Mouse (Mus musculus) liver, embryonic 11.5 days (tissue): ENCODE measurements around the gene Lypd3. TPM values are rescaled to one million over a fixed set of nuclear protein-coding genes. Genes with fewer than 3 reads are reported as not detected.
A peak's percentile ranks its signal among the peaks of the same experiment; 100 is the strongest.
"Not testable (repeated sequence)": the region's sequence is repeated elsewhere in the genome, so short reads cannot be mapped to it uniquely, and the experiment has no call there.

Source experiments
- ATAC-seq: fragments of 200-750 bp; cut with Nextera tagmentation; replicated peaks from 2 replicates; pipeline ENCODE4 v1.8.0; 2017; ENCODE audit warnings: moderate number of reproducible peaks, mild to moderate bottlenecking, moderate TSS enrichment, moderate library complexity; ENCODE audit not compliant: low FRiP score
- DNase-seq: peaks from one replicate; pipeline ENCODE4 v3.0.0-alpha.2; 2017; ENCODE audit warnings: low spot score
- H3K27ac ChIP-seq: fragments of 300-500 bp; sonication (generic); 2 replicates; pipeline ENCODE4 v1.5.1; 2014; ENCODE audit warnings: mild to moderate bottlenecking, low read depth, low read length, control low read depth
- H3K27me3 ChIP-seq: fragments of 300-500 bp; sonication (generic); replicated peaks from 2 replicates; pipeline ENCODE4 v1.6.1; 2014; ENCODE audit warnings: low read length, mixed read lengths; ENCODE audit not compliant: control insufficient read depth, insufficient read depth
- H3K36me3 ChIP-seq: fragments of 300-500 bp; sonication (generic); 2 replicates; pipeline ENCODE4 v1.6.1; 2014; ENCODE audit warnings: mild to moderate bottlenecking, low read length, moderate library complexity, mixed read lengths; ENCODE audit not compliant: control insufficient read depth, insufficient read depth
- H3K4me1 ChIP-seq: fragments of 300-500 bp; sonication (generic); replicated peaks from 2 replicates; pipeline ENCODE4 v1.6.1; 2014; ENCODE audit warnings: low read length, mixed read lengths; ENCODE audit not compliant: control insufficient read depth, insufficient read depth
- H3K4me2 ChIP-seq: fragments of 300-500 bp; sonication (generic); 2 replicates; pipeline ENCODE4 v1.6.1; 2014; ENCODE audit warnings: mild to moderate bottlenecking, control low read depth, moderate library complexity
- H3K4me3 ChIP-seq: fragments of 300-500 bp; sonication (generic); 2 replicates; pipeline ENCODE4 v1.5.1; 2014; ENCODE audit warnings: low read depth, low read length, control low read depth
- H3K9ac ChIP-seq: fragments of 300-500 bp; sonication (generic); 2 replicates; pipeline ENCODE4 v1.6.1; 2014; ENCODE audit warnings: low read depth, low read length, control low read depth
- H3K9me3 ChIP-seq: fragments of 300-500 bp; sonication (generic); 2 replicates; pipeline ENCODE4 v1.6.1; 2016; ENCODE audit warnings: low read length, inconsistent platforms, mixed read lengths; ENCODE audit not compliant: control insufficient read depth
- WGBS: fragments of 180-500 bp; shearing (Covaris S2); extraction: QIAGEN DNeasy Blood & Tissue Kit; methylation state at CpG from one replicate; pipeline ENCODE4 v1.1.7; 2014; 5-methylcytosine and 5-hydroxymethylcytosine counted together
- polyA plus RNA-seq: library from polyadenylated mRNA; unstranded; fragments of >200 nt; fragmentation: Nextera tagmentation; extraction: Ambion mirVana; gene quantifications from 2 replicates; pipeline ENCODE4 v1.2.1, GENCODE M21; 2014

The Lypd3 gene
- polyA plus RNA-seq, 1 experiment from 2014 or later: 0.10 TPM

DNA sequence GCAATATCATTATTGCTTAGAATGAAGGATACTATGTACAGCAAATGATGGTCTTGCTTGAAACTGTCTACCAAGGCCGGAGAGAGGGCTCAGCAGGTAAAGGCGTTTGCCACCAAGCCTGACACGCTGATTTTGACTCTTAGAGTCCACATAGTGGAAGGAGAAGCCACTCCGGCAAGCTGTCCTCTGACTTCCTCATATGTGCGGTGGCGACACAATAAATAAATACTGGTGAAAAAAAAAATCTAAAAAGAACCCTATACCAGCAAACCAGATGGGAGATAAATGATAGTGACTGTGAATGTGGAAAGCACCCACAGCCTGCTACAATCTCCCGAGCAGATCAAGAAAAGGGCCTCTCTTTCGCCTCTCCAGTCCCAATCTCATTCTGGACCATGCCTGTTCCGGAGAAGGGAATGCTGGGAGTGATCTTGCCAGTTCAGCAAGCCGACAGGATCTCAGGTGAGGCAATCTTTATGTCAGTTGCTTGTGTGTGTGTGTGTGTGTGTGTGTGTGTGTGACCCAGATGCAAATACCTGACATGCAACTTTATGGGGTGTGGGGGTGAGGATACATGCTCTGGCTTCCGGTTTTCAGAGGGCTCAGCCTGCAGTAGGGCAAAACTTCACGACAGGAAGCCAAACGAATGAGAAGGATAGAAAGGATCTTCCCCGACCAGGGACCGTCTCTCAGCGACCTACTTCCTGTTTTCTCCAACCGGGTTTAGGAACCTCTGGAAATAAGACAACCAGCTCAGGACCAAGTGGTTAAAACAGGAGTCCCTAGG lies 25.0 kb downstream of the Lypd3 start:
- Histone ChIP-seq H3K4me2 (no peak overlapping the region), H3K9ac (no peak overlapping the region), H3K4me3 (no peak overlapping the region), H3K27me3 (no peaks in the 10 kb centered on the region), H3K9me3 (no peaks in the 10 kb centered on the region), H3K27ac (no peak overlapping the region), H3K36me3 (no peaks in the 10 kb centered on the region), H3K4me1 (no peaks in the 10 kb centered on the region)
- DNase-seq (no peak), ATAC-seq (no peak)
- WGBS: 45% methylated on average over 17 of the region's 17 CpGs

DNA sequence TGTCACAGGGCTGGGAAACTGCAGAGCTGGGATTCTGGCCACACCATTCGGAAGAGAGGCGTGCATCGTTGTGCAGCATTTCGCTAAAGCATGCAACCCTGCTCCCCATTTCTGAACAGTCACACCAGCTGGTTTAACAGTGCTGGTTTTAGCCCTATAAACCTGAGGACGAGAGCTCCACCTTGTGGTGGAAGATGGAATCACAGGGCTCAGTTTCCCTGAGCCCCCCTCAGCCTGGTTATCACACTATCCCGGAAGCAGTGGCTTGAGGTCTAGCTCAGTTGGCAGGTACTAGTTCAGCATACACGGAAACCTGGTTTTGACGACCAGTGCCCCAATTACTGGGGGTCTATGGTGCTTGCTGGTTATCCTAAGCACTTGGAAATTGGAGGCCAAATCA lies 26.2 kb downstream of the Lypd3 start:
- Histone ChIP-seq H3K4me2 (no peak overlapping the region), H3K9ac (no peak overlapping the region), H3K4me1 (no peaks in the 10 kb centered on the region), H3K4me3 (no peak overlapping the region), H3K27ac (no peak overlapping the region), H3K27me3 (no peaks in the 10 kb centered on the region), H3K9me3 (no peaks in the 10 kb centered on the region), H3K36me3 (no peaks in the 10 kb centered on the region)
- DNase-seq (peak; percentile 78), ATAC-seq (peak; percentile 69)
- 11% methylated on average over 8 of the region's 8 CpGs for WGBS

DNA sequence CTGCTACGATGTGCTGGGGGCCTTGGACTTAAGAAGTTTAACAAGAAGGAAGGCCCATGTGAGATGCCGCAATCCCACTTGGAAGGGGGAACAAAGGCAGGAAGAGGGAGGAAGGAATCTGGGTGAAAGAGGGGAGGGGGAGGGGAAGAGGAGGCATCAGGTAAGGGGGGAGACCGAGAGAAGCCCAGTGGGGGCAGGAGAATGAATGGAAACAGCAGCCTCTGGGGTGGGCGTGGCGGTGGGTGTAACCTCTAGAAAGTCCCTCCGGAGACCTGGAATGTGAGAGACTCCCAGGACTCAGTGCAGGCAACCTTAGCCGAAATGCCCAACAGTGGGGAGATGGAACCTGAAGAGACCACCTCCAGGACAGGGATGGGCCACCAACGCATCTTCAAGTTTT lies 28.0 kb downstream of the Lypd3 start:
- no peak overlapping the region for H3K9ac ChIP-seq
- no peak overlapping the region for H3K4me3 ChIP-seq
- no peaks in the 10 kb centered on the region for H3K36me3 ChIP-seq
- H3K27me3 ChIP-seq: no peaks in the 10 kb centered on the region
- H3K4me2 ChIP-seq: no peak overlapping the region
- DNase-seq (no peak), ATAC-seq (no peak)
- H3K27ac ChIP-seq: no peak overlapping the region
- 43% methylated on average over 8 of the region's 8 CpGs for WGBS
- H3K9me3 ChIP-seq: no peaks in the 10 kb centered on the region
- H3K4me1 ChIP-seq: no peaks in the 10 kb centered on the region

DNA sequence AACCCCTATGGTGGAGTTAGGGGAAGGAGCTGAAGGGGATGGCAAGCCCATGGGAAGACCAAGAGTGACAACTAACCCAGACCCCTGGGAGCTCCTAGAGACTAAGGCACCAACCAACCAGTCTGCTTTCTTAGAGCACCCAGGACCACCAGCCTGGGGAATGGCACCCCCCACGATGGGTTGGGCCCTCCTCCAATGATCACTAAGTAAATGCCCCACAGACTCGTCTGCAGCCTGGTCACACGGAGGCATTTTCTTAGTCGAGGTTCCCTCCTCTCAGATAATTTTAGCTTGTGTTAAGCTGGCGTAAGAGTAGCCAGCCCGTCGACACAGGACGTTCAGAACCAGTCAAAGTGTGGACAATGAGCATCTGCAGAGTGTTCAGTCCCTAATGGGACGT lies 28.6 kb downstream of the Lypd3 start:
- ATAC-seq (no peak), DNase-seq (no peak)
- Histone ChIP-seq H3K9me3 (no peaks in the 10 kb centered on the region), H3K9ac (no peak overlapping the region), H3K27ac (no peak overlapping the region), H3K27me3 (no peaks in the 10 kb centered on the region), H3K36me3 (no peaks in the 10 kb centered on the region), H3K4me1 (no peaks in the 10 kb centered on the region), H3K4me3 (no peak overlapping the region), H3K4me2 (no peak overlapping the region)
- 79% methylated on average over 9 of the region's 9 CpGs for WGBS

DNA sequence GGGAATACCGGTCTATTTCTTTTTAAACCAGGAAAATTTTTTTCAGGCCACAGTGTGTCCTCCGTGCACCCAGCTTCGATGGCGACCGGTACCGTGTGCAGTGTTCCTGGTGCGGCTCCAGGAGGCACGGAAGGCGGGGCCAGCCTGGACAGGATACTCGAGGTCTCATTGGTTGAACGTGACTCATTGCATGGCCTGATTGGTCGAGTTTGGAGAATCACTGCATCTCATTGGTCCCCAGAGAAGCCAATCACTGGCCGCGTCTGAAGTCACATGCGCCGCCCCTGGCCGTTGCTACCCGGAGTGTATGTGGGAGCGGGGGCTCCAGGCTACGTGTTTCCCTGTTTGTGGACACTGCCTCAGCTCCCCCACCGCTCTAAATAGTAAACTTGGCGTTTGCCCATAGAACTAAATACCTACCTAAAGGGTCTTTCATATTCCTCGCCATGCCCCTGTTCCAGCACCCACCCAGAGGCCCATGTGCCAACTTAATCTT lies 35.6 kb downstream of the Lypd3 start:
- no peak for ATAC-seq
- Histone ChIP-seq H3K4me1 (no peaks in the 10 kb centered on the region), H3K27me3 (no peaks in the 10 kb centered on the region), H3K4me3 (no peak overlapping the region), H3K9ac (no peak overlapping the region), H3K9me3 (no peaks in the 10 kb centered on the region), H3K36me3 (no peaks in the 10 kb centered on the region), H3K4me2 (no peak overlapping the region), H3K27ac (no peak overlapping the region)
- no peak for DNase-seq
- 87% methylated on average over 23 of the region's 23 CpGs for WGBS

DNA sequence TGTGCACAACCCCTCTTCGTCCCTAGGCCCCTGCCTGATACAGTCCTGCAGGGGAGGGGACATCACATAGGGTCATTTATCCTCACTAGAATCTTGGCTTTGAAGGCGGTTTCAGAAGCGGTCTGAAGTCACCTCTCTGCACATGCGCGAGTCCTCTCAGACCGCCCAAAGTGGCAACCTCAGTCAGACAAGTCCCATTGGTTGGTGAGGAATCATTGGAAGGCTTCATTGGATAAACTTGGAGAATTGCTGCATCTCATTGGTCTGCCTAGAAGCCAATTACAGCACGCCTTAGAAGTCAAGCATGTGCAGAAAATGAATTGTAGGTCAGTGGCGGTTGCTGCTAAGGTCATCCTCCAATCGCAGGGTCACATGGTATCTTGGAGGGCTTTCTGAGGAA lies 40.2 kb downstream of the Lypd3 start, which contains the start of gene Tex101:
TSS of gene Tex101 (minus strand) at position 101 of the 400 bp plus-strand sequence.
- H3K4me3 ChIP-seq: no peak within 1 kb of the TSS
- H3K9me3 ChIP-seq: no peaks in the 10 kb centered on the region
- H3K4me2 ChIP-seq: no peak within 1 kb of the TSS
- ATAC-seq (no peak), DNase-seq (no peak)
- WGBS: 84% methylated on average over 9 of the region's 9 CpGs
- no peak within 1 kb of the TSS for H3K9ac ChIP-seq
- no peaks in the 10 kb centered on the region for H3K4me1 ChIP-seq
- no peak within 1 kb of the TSS for H3K27ac ChIP-seq
- H3K27me3 ChIP-seq: no peaks in the 10 kb centered on the region
- no peaks in the 10 kb centered on the region for H3K36me3 ChIP-seq

DNA sequence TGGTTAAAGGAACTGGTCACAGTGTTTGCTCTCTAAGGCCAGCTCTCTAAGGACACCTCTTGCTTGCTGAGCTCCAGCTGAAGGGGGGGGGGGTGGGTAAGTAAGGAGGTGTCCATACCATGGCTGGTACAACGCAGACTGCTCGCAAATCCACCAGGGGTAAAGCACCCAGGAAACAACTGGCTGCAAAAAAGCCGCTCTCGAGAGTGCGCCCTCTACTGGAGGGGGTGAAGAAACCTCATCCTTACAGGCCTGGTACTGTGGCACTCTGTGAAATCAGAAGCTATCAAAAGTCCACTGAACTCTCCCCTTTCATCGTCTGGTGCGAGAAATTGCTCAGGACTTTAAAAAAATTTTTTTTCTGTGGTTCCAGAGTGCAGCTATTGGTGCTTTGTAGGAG lies 47.8 kb downstream of the Lypd3 start:
- not testable (repeated sequence) for H3K4me2 ChIP-seq, H3K4me3 ChIP-seq, DNase-seq, H3K36me3 ChIP-seq, H3K9ac ChIP-seq, H3K27ac ChIP-seq, ATAC-seq, H3K4me1 ChIP-seq, H3K27me3 ChIP-seq, H3K9me3 ChIP-seq
- 69% methylated on average over 7 of the region's 7 CpGs for WGBS

DNA sequence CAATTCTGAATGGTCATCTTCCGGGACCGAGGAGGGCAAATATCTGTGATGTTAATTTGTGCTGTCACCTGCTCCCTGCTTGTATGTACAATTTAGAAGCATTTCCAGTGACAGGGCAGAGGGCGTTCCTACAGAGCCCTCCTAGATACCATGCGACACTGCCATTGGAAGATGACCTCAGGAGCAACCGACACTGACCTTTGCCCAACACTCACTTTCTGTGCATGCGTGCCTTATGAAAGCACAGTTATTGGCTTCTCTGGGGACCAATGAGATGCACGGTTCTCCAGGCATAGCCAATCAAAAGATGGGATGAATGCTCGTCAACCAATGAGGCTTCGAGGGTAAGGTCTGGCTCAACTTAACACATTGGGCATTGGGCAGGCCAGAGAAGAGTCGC lies 51.2 kb downstream of the Lypd3 start:
- H3K4me3 ChIP-seq, H3K9ac ChIP-seq, H3K27ac ChIP-seq, H3K36me3 ChIP-seq, H3K4me1 ChIP-seq, H3K27me3 ChIP-seq, DNase-seq, H3K4me2 ChIP-seq, H3K9me3 ChIP-seq, ATAC-seq: not testable (repeated sequence)
- 79% methylated on average over 10 of the region's 10 CpGs for WGBS
